Mouse (Mus musculus) limb, embryonic 13.5 days (tissue): ENCODE data around the gene Castor2. TPM values are rescaled to one million over a fixed set of nuclear protein-coding genes. Genes with fewer than 3 reads are reported as not detected.

ENCODE experiments used
- ATAC-seq: fragments of 200-750 bp; cut with Nextera tagmentation; 2 replicates; pipeline ENCODE4 v1.8.0; 2017; ENCODE audit warnings: low read depth, moderate number of reproducible peaks, moderate TSS enrichment; ENCODE audit not compliant: low FRiP score
- H3K27ac ChIP-seq: fragments of 300-500 bp; sonication (generic); 2 replicates; pipeline ENCODE4 v1.5.1; 2015; ENCODE audit warnings: inconsistent platforms, mild to moderate bottlenecking, moderate library complexity
- H3K27me3 ChIP-seq: fragments of 300-500 bp; sonication (generic); 2 replicates; pipeline ENCODE4 v1.6.1; 2015; ENCODE audit warnings: mild to moderate bottlenecking, inconsistent platforms
- H3K36me3 ChIP-seq: fragments of 300-500 bp; sonication (generic); 2 replicates; pipeline ENCODE4 v1.6.1; 2015; ENCODE audit warnings: inconsistent platforms, mild to moderate bottlenecking, moderate library complexity
- H3K4me1 ChIP-seq: fragments of 300-500 bp; sonication (generic); 2 replicates; pipeline ENCODE4 v1.6.1; 2015; ENCODE audit warnings: inconsistent platforms
- H3K4me2 ChIP-seq: fragments of 300-500 bp; sonication (generic); replicated peaks from 2 replicates; pipeline ENCODE4 v1.6.1; 2015; ENCODE audit warnings: inconsistent platforms, mild to moderate bottlenecking, moderate library complexity
- H3K4me3 ChIP-seq: fragments of 300-500 bp; sonication (generic); 2 replicates; pipeline ENCODE4 v1.5.1; 2015; ENCODE audit warnings: moderate library complexity, mild to moderate bottlenecking, inconsistent platforms
- H3K9ac ChIP-seq: fragments of 300-500 bp; sonication (generic); 2 replicates; pipeline ENCODE4 v1.6.1; 2015; ENCODE audit warnings: mild to moderate bottlenecking, inconsistent platforms
- H3K9me3 ChIP-seq: fragments of 300-500 bp; sonication (generic); 2 replicates; pipeline ENCODE4 v1.6.1; 2016; ENCODE audit warnings: inconsistent platforms
- WGBS: fragments of 180-500 bp; shearing (Covaris S2); methylation state at CpG from one replicate; pipeline ENCODE4 v1.1.7; 2015; 5-methylcytosine and 5-hydroxymethylcytosine counted together
- polyA plus RNA-seq: library from polyadenylated mRNA; unstranded; fragments of >200 nt; fragmentation: Nextera tagmentation; extraction: Ambion mirVana; gene quantifications from 2 replicates; pipeline ENCODE4 v1.2.1, GENCODE M21; 2015

Gene Castor2
- polyA plus RNA-seq, 1 experiment from 2014 or later = 10.4 TPM

DNA sequence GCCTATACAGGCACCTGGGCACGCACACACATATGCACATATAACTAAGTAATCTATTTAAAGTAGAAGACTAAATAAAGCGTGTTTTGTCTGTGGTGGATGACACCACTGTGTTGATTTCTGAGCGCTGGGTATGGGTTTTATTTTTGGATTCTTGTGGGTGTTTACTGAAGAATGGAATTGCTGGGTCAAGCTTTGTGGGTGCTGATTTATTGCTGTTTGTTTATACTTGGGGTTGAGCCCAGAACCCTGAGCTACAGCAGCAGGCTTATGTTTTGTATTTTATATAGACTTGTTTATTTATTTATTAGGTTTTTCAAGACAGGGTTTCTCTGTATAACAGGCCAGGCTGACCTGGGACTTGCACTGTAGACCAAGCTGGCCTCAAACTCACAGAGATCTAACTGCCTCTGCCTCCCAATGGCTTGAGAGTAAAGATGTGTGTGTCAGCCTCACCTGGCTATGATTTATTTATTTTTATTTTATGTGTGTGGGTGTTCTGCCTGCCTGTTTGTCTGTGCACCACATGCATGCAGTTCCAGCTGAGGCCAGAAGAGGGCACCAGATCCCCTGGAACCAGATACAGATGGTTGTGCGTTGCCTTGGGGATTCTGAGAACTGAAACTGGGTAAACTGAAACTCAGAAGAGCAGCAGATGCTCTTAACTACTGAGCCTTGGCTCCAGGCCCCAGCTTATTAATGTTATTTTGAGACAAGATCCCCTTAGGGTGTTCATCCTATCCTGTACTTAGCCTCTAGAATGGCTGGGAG is 87.6 kb downstream of the Castor2 start:
- 70% methylated on average over 4 of the region's 4 CpGs for WGBS
- H3K9me3 ChIP-seq = 0 out of 2 replicates have a peak, but pooled peaks cover 3% of the 10 kb centered on the region
- ATAC-seq = no peak
- no peak overlapping the region for H3K4me3 ChIP-seq
- H3K9ac ChIP-seq = no peak overlapping the region
- H3K4me1 ChIP-seq = peaks cover 15% of the 10 kb centered on the region
- H3K27me3 ChIP-seq = no peaks in the 10 kb centered on the region
- peaks cover 4% of the 10 kb centered on the region; the same call in 1 of the 2 replicates for H3K36me3 ChIP-seq
- H3K27ac ChIP-seq = no peak overlapping the region
- H3K4me2 ChIP-seq = no peak overlapping the region

DNA sequence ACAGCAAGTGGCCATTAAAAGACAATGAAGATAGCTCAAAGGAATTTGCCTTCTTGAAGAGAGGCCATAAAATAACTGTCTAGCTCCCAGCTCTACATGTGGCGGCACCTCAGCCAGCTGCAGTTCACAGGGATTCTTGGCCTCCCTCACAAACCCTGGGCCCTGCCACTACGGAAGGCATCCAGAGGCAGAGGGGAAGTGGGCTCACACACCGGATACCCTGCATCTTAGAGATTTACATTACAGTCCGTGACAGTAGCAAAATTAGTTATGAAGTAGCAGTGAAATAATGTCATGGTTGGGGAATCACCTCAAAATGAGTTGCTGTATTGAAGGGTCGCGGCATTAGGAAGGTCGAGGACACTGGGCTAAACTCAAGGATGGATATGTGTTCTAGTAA is 89.1 kb downstream of the Castor2 start:
- Histone ChIP-seq H3K9me3 (0 out of 2 replicates have a peak, but pooled peaks cover 3% of the 10 kb centered on the region), H3K4me3 (no peak overlapping the region), H3K27ac (no peak overlapping the region), H3K9ac (no peak overlapping the region), H3K4me1 (peaks cover under 1% of the 10 kb centered on the region; the same call in 1 of the 2 replicates), H3K4me2 (no peak overlapping the region), H3K27me3 (no peaks in the 10 kb centered on the region), H3K36me3 (peaks cover 15% of the 10 kb centered on the region; the same call in 1 of the 2 replicates)
- WGBS = 66% methylated on average over 7 of the region's 7 CpGs
- no peak for ATAC-seq

- H3K36me3 ChIP-seq = peaks cover 46% of the 10 kb centered on the region
- no peaks in the 10 kb centered on the region for H3K9me3 ChIP-seq
- H3K4me1 ChIP-seq = no peaks in the 10 kb centered on the region
- H3K27ac ChIP-seq = no peak overlapping the region
- no peak for ATAC-seq
- no peak overlapping the region for H3K4me2 ChIP-seq
- WGBS = 89% methylated on average over 8 of the region's 8 CpGs
- no peak overlapping the region for H3K9ac ChIP-seq
- no peak overlapping the region for H3K4me3 ChIP-seq
- H3K27me3 ChIP-seq = no peaks in the 10 kb centered on the region
These were observed 94.2 kb downstream of the Castor2 start for GRCm38 (mm10) chr5:134193664-134194063.

Other genes with a start within 250 kb of the Castor2 start
- 34.2 and 35.1 TPM in 2 replicates for gene Rcc1l, start 77.1 kb downstream of the Castor2 start, polyA plus RNA-seq
- 11.0 and 11.9 TPM in 2 replicates for gene Gtf2ird2, start 84.3 kb downstream of the Castor2 start, polyA plus RNA-seq
- 2.7 and 2.8 TPM in 2 replicates for gene Ncf1, start 129.9 kb downstream of the Castor2 start, polyA plus RNA-seq
- 207 and 209 TPM in 2 replicates for gene Gtf2i, start 215.0 kb downstream of the Castor2 start, polyA plus RNA-seq